Mouse (Mus musculus) retina, postnatal 1 day (tissue): ENCODE results near the gene Sh2d5.
A peak's percentile ranks its signal among the peaks of the same experiment; 100 is the strongest.

Source experiments
- DNase-seq: peaks from one replicate; pipeline ENCODE4 v3.0.0-alpha.2; 2012

Sh2d5 gene

GRCm38 (mm10) chr4:138250088-138250960, at the start of gene Sh2d5, which contains the start of gene Kif17:
Sh2d5 (plus strand) TSS chr4:138250403.
Kif17 (plus strand) TSS chr4:138250435.
- DNase-seq: peak; percentile 90

GRCm38 (mm10) chr4:138200769-138201168, 49.4 kb upstream of the Sh2d5 start:
- DNase-seq: no peak

- DNase-seq: no peak
Observed at GRCm38 (mm10) chr4:138201696-138202095, 48.5 kb upstream of the Sh2d5 start.

GRCm38 (mm10) chr4:138210116-138210515, 40.1 kb upstream of the Sh2d5 start:
- no peak for DNase-seq

GRCm38 (mm10) chr4:138213861-138214260, 36.3 kb upstream of the Sh2d5 start:
- DNase-seq: no peak

GRCm38 (mm10) chr4:138215671-138216199, 34.5 kb upstream of the Sh2d5 start:
- DNase-seq: peak; percentile 36

GRCm38 (mm10) chr4:138216200-138216890, 33.9 kb upstream of the Sh2d5 start, which contains the start of gene Hp1bp3:
Hp1bp3 (plus strand) TSS chr4:138216296.
- peak; percentile 90 for DNase-seq

- peak; percentile 98 for DNase-seq
Observed at GRCm38 (mm10) chr4:138216891-138217392, 33.3 kb upstream of the Sh2d5 start.

- no peak for DNase-seq
Observed at GRCm38 (mm10) chr4:138217441-138217840, 32.8 kb upstream of the Sh2d5 start.

- DNase-seq: no peak
Observed at GRCm38 (mm10) chr4:138217951-138218685, 32.1 kb upstream of the Sh2d5 start.

GRCm38 (mm10) chr4:138219331-138219730, 30.9 kb upstream of the Sh2d5 start:
- DNase-seq: no peak

GRCm38 (mm10) chr4:138220761-138221160, 29.4 kb upstream of the Sh2d5 start:
- DNase-seq: no peak

GRCm38 (mm10) chr4:138221406-138221805, 28.8 kb upstream of the Sh2d5 start:
- no peak for DNase-seq

GRCm38 (mm10) chr4:138222396-138222795, 27.8 kb upstream of the Sh2d5 start:
- no peak for DNase-seq

- no peak for DNase-seq
Observed at GRCm38 (mm10) chr4:138223623-138224022, 26.6 kb upstream of the Sh2d5 start.

GRCm38 (mm10) chr4:138246756-138247665, 3.2 kb upstream of the Sh2d5 start:
- DNase-seq: no peak

- peak; percentile 81 for DNase-seq
Observed at GRCm38 (mm10) chr4:138251819-138252218, 1.6 kb downstream of the Sh2d5 start.

GRCm38 (mm10) chr4:138252231-138252630, 2.0 kb downstream of the Sh2d5 start:
- DNase-seq: no peak

- DNase-seq: no peak
Observed at GRCm38 (mm10) chr4:138257116-138257687, 7.0 kb downstream of the Sh2d5 start.

GRCm38 (mm10) chr4:138258663-138259062, 8.5 kb downstream of the Sh2d5 start:
- no peak for DNase-seq

GRCm38 (mm10) chr4:138259482-138259881, 9.3 kb downstream of the Sh2d5 start:
- DNase-seq: no peak
